Mouse (Mus musculus): ENCODE results near the gene Dcun1d2. TPM values are rescaled to one million over a fixed set of nuclear protein-coding genes. Genes with fewer than 3 reads are reported as not detected.

Dcun1d2 gene
- polyA plus RNA-seq, 1 experiment from 2014 or later, result 16.9 TPM

DNA sequence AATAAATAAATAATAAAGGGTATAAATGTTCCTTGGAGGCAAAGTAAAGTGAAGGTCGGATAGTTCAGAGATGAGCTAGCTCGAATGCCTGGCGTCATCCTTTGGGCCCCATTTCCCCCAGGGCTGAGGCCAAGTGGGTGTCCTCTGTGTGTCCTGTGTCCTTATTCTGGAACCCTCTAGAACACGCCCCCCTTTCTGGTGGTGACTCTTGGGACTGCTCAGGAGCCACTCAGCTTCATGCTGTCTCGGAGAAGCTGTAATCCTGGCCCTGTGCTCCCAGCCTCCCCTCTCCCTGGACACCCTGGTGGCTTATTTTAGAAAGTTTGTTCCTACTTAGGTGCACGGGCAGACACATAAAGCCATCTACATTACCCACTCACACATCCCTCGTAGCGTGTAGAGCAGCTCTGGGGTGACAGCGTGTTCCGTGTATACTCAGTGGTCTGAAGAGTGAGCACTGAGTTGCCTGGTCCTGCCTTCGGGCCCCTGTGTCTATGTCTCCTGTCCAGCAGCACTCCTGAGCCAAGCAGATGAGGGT is 43.5 kb downstream of the Dcun1d2 start:
- Histone ChIP-seq H3K4me3 (replicated peaks) (no peak overlapping the region), H3K27ac (no peak overlapping the region), H3K4me2 (replicated peaks) (no peak overlapping the region), H3K27me3 (replicated peaks) (no peaks in the 10 kb centered on the region), H3K9me3 (no peaks in the 10 kb centered on the region), H3K9ac (no peak overlapping the region), H3K36me3 (no peaks in the 10 kb centered on the region), H3K4me1 (replicated peaks) (no peaks in the 10 kb centered on the region)
- WGBS, result 87% methylated on average over 11 of the region's 11 CpGs
- no peak for ATAC-seq

DNA sequence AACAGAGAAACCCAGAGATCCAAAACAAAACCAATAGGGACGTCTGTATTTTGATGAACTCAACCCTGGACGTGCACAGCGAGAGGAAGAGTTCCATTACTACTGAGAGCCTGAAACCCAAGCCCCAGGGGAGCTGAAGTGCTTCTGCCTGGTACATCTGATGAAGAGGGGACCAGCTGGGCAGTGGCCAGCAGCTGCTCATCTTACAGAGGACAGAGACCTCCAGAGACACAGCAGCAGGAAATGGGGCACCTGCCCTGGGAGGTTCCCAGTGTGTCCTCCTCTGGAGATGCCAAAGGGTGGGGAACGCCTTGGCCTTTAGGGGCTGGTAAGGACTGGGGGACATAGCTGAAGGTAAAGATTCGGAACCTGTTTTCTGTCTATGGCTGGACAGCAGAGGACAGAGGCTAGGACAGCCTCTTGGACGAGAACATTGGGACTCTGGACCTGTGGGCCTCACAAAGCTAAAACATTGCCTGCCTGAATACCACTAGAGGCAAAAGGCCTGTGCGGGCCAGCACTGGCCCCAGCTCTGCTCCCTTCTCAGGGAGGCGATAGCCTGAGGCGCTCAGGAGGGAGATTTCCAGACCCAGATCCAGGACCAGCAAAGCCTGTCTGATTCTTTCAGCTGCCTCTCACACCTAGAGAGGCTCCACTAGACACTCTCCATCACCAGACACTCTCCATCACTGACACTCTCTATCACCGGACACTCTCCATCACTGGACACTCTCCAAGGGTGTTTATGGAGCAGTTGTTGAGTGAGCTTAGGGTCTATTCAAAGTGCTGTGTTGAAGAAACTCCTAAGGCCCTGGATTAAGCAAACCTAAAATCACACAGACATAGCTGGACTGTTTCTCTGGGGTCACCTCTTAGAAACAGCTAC is 44.7 kb downstream of the Dcun1d2 start:
- Histone ChIP-seq H3K36me3 (no peaks in the 10 kb centered on the region), H3K4me2 (replicated peaks) (no peak overlapping the region), H3K27me3 (replicated peaks) (no peaks in the 10 kb centered on the region), H3K9me3 (no peaks in the 10 kb centered on the region), H3K27ac (no peak overlapping the region), H3K9ac (no peak overlapping the region), H3K4me1 (replicated peaks) (no peaks in the 10 kb centered on the region), H3K4me3 (replicated peaks) (no peak overlapping the region)
- ATAC-seq, result no peak
- 78% methylated on average over 10 of the region's 10 CpGs for WGBS

DNA sequence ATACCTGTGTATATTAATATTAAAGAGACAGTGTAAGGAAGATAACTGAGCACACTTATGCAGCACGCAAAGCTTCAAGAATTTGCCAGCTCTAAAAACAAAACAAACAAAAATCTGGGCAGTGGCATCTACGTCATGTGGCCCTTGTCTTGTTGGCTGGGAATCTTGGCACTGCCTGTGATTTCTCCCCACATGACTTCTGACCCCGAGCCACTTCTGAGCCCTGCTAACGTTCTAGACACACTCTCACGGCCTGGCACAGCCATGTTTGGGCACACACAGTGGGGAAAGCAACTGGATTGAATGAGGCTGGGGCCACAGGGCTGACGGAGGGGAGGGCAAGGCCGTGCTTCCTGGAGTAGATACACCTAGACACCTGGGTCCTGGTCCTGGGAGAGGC is 47.2 kb downstream of the Dcun1d2 start:
- Histone ChIP-seq H3K4me1 (replicated peaks) (no peaks in the 10 kb centered on the region), H3K9me3 (no peaks in the 10 kb centered on the region), H3K4me3 (replicated peaks) (no peak overlapping the region), H3K27ac (no peak overlapping the region), H3K27me3 (replicated peaks) (no peaks in the 10 kb centered on the region), H3K4me2 (replicated peaks) (no peak overlapping the region), H3K36me3 (no peaks in the 10 kb centered on the region), H3K9ac (no peak overlapping the region)
- no peak for ATAC-seq
- 73% methylated on average over 7 of the region's 7 CpGs for WGBS

- ATAC-seq, result no peak
- Histone ChIP-seq H3K9ac (no peak overlapping the region), H3K9me3 (no peaks in the 10 kb centered on the region), H3K36me3 (no peaks in the 10 kb centered on the region), H3K27me3 (replicated peaks) (no peaks in the 10 kb centered on the region), H3K4me2 (replicated peaks) (no peak overlapping the region), H3K4me1 (replicated peaks) (no peaks in the 10 kb centered on the region), H3K27ac (no peak overlapping the region), H3K4me3 (replicated peaks) (no peak overlapping the region)
- 90% methylated on average over 9 of the region's 9 CpGs for whole genome bisulfite sequencing
These were observed 47.9 kb downstream of the Dcun1d2 start for GRCm38 (mm10) chr8:13240055-13240454.

- peaks cover 5% of the 10 kb centered on the region for H3K27me3 ChIP-seq (replicated peaks)
- H3K4me2 ChIP-seq (replicated peaks), result no peak overlapping the region
- H3K27ac ChIP-seq, result no peak overlapping the region
- H3K4me1 ChIP-seq (replicated peaks), result no peaks in the 10 kb centered on the region
- H3K9me3 ChIP-seq, result no peaks in the 10 kb centered on the region
- no peak for ATAC-seq
- no peak overlapping the region for H3K9ac ChIP-seq
- no peak overlapping the region for H3K4me3 ChIP-seq (replicated peaks)
- 91% methylated on average over 13 of the region's 13 CpGs for WGBS
- H3K36me3 ChIP-seq, result no peaks in the 10 kb centered on the region
These were observed 53.1 kb downstream of the Dcun1d2 start for GRCm38 (mm10) chr8:13234803-13235202.

DNA sequence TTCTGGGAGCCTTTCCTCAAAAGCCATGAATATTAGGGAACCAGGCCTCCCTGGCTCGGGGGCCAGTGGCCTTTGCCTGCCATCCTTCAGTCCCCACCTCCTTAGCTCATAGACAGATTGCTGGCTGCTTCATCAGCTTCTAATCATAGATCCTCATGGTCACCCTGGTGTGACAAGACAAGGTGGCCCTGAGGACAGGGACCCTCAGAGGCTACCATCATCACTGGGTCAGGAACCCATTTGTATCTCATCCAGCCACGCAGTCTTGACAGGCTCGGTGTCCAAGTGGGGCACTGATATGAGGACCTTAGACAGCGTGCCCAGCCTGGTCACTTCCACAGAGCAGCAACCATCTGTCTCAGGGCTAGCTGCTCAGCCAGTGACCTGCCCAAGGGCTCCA is 57.5 kb downstream of the Dcun1d2 start:
- Histone ChIP-seq H3K27ac (no peak overlapping the region), H3K36me3 (no peaks in the 10 kb centered on the region), H3K4me2 (replicated peaks) (no peak overlapping the region), H3K4me3 (replicated peaks) (no peak overlapping the region), H3K4me1 (replicated peaks) (no peaks in the 10 kb centered on the region), H3K9me3 (no peaks in the 10 kb centered on the region), H3K9ac (no peak overlapping the region), H3K27me3 (replicated peaks) (peaks cover 5% of the 10 kb centered on the region)
- ATAC-seq, result no peak
- WGBS, result 89% methylated on average over 4 of the region's 4 CpGs

DNA sequence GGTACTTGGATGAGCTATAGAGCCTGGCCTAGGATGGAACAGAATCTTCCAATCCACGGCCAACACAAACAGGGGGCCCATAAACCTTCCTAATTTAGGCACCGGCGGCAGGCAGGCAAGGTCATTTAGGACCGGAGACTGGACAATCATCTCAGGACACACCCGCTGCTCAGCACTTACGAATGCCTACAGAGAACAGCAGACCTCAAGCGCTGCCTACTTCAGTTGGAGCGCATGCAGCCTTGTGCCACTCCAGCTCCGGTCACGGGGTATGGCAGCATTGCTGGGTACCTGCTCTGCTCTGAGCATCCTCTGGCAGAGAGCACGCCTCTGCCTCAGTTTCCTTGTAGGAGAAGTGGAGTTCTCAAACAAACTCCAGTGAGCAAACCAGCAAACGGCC is 58.1 kb downstream of the Dcun1d2 start:
- Histone ChIP-seq H3K4me2 (replicated peaks) (no peak overlapping the region), H3K36me3 (no peaks in the 10 kb centered on the region), H3K27ac (no peak overlapping the region), H3K9ac (no peak overlapping the region), H3K4me3 (replicated peaks) (no peak overlapping the region), H3K9me3 (no peaks in the 10 kb centered on the region), H3K27me3 (replicated peaks) (peaks cover 5% of the 10 kb centered on the region), H3K4me1 (replicated peaks) (no peaks in the 10 kb centered on the region)
- WGBS, result 68% methylated on average over 12 of the region's 12 CpGs
- ATAC-seq, result no peak

DNA sequence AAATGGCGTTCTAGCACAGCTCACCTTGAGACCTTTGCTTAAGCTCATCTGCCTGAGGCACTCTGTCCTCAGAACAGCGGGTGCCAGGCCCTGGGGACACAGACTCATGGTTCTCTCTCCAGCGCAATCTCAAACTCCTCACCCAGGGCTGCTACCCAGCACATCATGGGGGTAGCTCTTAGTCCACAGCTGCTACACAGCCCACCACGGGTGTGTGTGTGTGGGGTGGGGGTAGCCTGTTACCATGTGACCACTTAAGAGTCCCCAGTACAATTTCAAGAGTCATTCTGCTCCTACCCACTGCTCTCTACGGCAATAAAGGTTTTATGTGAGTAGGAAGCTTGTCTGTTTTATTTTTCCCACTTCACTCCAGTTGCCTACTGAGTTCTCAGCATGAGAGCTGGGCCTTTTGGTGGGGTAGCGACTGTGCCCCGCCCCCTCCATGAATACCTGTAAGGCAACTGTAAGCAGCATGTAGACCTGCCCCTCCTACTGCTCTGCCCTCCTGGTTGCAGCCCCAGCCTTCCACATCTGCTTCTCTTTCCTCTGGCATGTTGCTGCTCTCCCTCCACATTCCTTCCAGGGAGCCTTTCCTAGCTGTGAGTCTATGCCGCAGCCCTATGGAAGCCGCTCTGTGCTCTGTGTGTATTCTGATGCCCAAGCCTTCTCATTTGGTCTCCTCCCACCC is 58.9 kb downstream of the Dcun1d2 start:
- WGBS, result 43% methylated on average over 9 of the region's 9 CpGs
- Histone ChIP-seq H3K9me3 (no peaks in the 10 kb centered on the region), H3K4me1 (replicated peaks) (no peaks in the 10 kb centered on the region)

DNA sequence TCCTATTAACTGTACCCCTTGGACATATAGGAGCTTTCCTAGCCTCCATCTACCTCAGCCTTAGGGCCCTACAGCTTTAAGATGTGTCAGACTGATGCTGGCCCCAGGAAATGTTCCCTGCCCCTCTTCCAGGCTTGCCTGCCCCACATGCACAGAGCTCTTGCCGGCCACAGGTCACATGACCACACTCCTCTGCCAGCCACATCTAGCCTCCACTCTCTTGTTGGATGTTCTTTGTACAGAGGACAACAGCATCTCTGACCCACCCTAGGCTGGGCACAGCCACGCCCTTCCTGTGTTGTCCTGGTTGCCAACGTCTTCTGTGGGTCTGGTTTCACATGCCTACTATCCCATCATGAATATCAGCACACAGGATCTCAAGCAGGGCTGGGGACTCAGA is 60.7 kb downstream of the Dcun1d2 start:
- 55% methylated on average over 3 of the region's 3 CpGs for WGBS
- ATAC-seq, result no peak
- Histone ChIP-seq H3K4me1 (replicated peaks) (no peaks in the 10 kb centered on the region), H3K4me3 (replicated peaks) (no peak overlapping the region), H3K27ac (no peak overlapping the region), H3K9me3 (no peaks in the 10 kb centered on the region), H3K4me2 (replicated peaks) (no peak overlapping the region), H3K36me3 (no peaks in the 10 kb centered on the region), H3K9ac (no peak overlapping the region), H3K27me3 (replicated peaks) (no peaks in the 10 kb centered on the region)

More for the DNA sequence above, 58.9 kb downstream of the Dcun1d2 start:
- H3K9ac ChIP-seq, result no peak overlapping the region
- H3K36me3 ChIP-seq, result no peaks in the 10 kb centered on the region
- no peak overlapping the region for H3K4me3 ChIP-seq (replicated peaks)
- no peak for ATAC-seq
- H3K4me2 ChIP-seq (replicated peaks), result no peak overlapping the region
- H3K27me3 ChIP-seq (replicated peaks), result peaks cover 5% of the 10 kb centered on the region
- no peak overlapping the region for H3K27ac ChIP-seq

DNA sequence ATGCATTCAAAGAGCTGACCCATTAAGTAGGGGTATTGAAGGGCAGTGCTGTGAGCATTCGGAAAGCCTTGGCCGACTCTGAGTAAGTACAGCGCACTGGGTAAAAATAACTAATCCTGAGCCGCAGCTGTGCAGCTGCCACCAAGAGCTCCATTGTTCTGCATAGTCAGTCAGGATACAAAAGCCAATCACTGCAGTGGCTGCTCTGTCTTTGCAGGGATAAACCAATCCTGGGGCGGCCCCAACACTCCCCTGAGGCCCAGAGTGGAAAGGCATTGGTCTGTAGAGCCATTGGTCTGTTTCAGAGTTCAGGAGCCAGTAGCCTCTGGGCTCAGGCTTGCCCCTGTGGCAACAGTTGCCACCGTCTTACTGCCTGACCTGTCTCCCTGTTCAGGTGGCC is 61.6 kb downstream of the Dcun1d2 start:
- H3K27ac ChIP-seq, result no peak overlapping the region
- no peak overlapping the region for H3K4me3 ChIP-seq (replicated peaks)
- no peaks in the 10 kb centered on the region for H3K9me3 ChIP-seq
- no peak for ATAC-seq
- H3K27me3 ChIP-seq (replicated peaks), result no peaks in the 10 kb centered on the region
- no peaks in the 10 kb centered on the region for H3K4me1 ChIP-seq (replicated peaks)
- H3K4me2 ChIP-seq (replicated peaks), result no peak overlapping the region
- WGBS, result 74% methylated on average over 6 of the region's 6 CpGs
- H3K9ac ChIP-seq, result no peak overlapping the region
- H3K36me3 ChIP-seq, result no peaks in the 10 kb centered on the region

DNA sequence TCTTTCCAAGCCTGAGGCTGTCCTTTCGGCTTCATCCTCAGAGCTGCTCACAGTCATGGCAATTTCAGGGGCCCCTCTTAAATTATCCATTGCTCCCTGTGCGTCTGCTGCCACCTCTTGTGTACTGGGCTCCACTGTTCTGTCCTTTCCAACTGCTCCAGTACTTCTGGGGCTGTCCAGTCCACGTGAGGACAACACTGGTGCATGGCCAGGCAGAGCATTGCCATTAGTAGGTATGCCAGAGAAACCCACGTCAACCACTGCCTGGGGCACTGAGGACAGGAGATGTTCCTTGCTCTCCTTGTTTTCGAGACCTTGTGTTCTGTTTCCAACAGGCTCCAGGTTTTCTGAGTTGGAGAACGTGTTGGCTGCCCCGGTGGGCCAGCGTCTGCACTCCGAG is 63.5 kb downstream of the Dcun1d2 start:
- Histone ChIP-seq H3K4me1 (replicated peaks) (no peaks in the 10 kb centered on the region), H3K27me3 (replicated peaks) (no peaks in the 10 kb centered on the region), H3K4me2 (replicated peaks) (no peak overlapping the region), H3K27ac (no peak overlapping the region), H3K9me3 (no peaks in the 10 kb centered on the region), H3K4me3 (replicated peaks) (no peak overlapping the region), H3K36me3 (no peaks in the 10 kb centered on the region), H3K9ac (no peak overlapping the region)
- no peak for ATAC-seq
- 81% methylated on average over 9 of the region's 9 CpGs for WGBS

DNA sequence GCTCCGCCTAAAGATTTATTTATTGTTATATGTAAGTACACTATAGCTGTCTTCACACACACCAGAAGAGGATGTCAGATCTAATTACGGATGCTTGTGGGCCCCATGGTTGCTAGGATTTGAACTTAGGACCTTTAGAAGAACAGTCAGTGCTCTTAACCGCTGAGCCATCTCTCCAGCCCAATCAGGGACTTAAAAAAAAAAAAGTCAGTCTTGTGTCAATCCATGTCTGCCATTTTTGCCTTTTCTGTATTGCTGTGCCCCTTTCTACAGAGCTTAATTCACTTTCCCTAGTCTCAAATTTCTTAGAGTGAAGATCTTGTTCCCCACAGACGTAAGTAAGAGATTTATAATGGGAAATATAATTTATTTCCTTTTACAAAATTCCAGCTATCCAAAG is 69.5 kb downstream of the Dcun1d2 start:
- Histone ChIP-seq H3K9ac (no peak overlapping the region), H3K4me1 (replicated peaks) (peaks cover 5% of the 10 kb centered on the region), H3K4me3 (replicated peaks) (no peak overlapping the region), H3K27me3 (replicated peaks) (no peaks in the 10 kb centered on the region), H3K9me3 (no peaks in the 10 kb centered on the region), H3K4me2 (replicated peaks) (no peak overlapping the region), H3K27ac (no peak overlapping the region), H3K36me3 (no peaks in the 10 kb centered on the region)
- 77% methylated on average over 4 of the region's 4 CpGs for WGBS
- no peak for ATAC-seq
